Mouse (Mus musculus) layer of hippocampus, adult 9-11 months (tissue): ENCODE data around the gene Rps16.
A peak's percentile ranks its signal among the peaks of the same experiment; 100 is the strongest.

ENCODE experiments used
- DNase-seq: peaks from one replicate; pipeline ENCODE4 v3.0.0; 2022

Rps16 gene

DNA sequence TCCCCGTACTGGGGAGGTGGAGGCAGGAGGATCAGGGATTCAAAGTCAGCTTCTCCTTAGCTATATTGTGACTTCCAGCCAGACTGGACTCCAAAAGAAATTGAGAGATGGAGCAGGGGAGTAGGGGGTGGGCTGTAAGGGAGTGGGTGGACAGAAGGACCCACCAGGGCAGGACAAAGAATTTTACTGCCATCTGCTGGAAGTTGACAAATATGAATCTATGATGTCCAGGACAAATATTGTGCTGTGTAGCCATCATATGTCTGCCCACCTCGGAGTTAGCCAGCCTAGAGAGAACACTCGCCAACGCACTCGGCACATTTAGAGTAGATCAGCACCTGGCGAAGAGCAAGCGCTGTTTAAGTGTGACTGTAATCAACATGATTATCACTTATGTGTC lies 1.9 kb upstream of the Rps16 start:
- DNase-seq, result no peak

GRCm38 (mm10) chr7:28351676-28352191 lies 1.3 kb downstream of the Rps16 start:
- no peak for DNase-seq

DNA sequence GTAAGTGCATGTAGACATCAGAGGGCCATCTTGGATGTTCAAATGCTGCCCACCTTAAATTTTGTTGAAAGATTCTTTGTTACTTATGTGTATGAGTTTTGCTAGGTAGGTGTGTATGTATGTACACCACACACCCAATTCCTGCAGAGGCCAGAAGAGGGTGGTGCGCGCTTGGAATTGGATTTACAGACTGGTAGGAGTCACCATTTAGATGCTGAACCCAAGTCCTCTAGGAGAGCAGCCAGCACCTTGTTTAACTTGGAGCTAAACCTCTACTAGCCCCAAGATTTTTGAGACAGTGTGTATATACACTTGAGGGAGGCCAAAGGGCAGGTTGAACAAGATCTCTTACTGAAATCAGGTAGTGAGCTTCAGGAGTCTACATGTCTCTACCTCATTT lies 2.8 kb downstream of the Rps16 start:
- no peak for DNase-seq

DNA sequence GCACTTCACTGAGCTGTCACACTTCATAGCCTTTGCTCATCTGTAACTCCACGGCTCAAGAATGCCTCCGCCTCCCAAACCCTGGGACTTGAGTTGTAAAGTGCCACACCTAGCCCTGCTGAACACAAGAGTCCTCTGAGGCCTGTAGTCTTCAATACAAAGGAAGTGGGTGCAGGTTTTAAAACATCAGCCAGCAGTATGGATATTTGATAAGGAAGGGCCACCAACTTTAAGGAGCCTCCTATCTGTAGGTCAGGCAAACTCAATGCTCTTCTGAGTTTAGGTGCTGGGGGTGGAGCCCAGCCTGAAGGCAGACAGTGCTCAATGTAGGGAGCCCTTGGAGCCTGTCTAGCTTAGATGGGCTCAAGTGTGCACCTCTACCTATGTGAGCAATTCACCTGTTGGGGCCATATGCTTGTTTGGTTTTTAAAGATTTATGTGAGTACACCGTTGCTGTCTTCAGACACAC lies 3.7 kb downstream of the Rps16 start:
- no peak for DNase-seq

- no peak for DNase-seq
These were observed 4.1 kb downstream of the Rps16 start for GRCm38 (mm10) chr7:28354596-28354995.

DNA sequence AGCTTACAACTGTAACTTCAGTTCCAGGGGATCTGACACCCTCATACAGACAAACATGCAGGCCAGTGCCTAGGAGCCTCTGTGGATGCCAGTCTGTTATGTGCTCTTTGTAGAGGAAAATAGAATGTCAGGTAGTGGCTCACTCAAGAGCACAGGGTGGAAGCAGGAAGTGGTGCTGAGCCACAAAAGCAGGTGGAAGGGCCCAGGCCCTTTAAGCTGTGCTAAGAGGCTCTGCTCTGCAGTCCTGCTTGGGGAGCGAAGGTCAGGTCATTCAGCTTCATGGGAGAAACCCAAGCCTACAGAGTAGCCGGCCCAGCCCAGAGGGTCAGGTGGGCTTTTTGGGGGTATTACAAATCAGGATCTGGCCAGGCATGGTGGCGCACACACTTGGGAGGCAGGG lies 4.8 kb downstream of the Rps16 start:
- DNase-seq, result no peak

DNA sequence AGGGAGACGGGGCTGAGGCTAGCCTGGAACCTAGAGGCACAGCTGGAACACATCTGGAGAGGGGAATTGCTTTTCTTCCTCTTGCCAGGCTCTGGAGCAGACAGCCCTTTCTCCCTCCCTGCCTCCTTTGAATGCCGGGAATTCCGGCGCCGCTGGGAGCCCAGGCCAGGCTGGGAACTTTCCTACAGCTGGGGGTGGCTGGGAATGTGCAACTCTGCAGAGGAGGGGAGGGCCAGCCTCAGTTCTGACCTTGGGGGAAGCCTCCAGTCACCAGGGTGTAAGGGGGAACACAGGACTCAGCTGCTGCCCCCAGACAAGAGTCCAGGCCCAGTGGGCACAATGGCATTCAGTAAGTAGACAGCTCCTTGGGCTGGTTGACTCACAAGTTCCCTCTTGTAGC lies 6.5 kb downstream of the Rps16 start:
- DNase-seq, result no peak

DNA sequence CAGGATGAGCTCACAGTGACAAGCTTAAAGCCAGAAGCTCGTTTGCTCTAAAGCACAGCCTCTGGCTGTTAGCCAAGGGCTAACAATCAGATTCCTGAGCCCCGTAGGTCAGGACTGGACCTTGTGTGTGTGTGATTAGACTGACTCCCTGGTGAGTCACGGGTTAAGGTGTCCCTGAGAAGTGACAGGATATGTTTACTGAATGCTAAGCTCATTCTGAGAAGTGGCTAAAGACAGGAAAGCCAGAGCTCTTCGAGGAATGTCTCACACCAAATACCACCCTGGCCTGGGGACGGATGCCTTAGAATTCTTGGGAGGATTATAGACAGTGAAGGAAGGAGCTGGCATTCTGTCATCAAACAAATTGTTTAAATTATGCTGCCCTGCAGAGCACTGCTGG lies 7.5 kb downstream of the Rps16 start:
- DNase-seq, result no peak

GRCm38 (mm10) chr7:28358431-28358830 lies 8.0 kb downstream of the Rps16 start:
- no peak for DNase-seq

- no peak for DNase-seq
These were observed 9.4 kb downstream of the Rps16 start for GRCm38 (mm10) chr7:28359854-28360253.

- DNase-seq, result no peak
These were observed 9.8 kb downstream of the Rps16 start for GRCm38 (mm10) chr7:28360291-28360690.

DNA sequence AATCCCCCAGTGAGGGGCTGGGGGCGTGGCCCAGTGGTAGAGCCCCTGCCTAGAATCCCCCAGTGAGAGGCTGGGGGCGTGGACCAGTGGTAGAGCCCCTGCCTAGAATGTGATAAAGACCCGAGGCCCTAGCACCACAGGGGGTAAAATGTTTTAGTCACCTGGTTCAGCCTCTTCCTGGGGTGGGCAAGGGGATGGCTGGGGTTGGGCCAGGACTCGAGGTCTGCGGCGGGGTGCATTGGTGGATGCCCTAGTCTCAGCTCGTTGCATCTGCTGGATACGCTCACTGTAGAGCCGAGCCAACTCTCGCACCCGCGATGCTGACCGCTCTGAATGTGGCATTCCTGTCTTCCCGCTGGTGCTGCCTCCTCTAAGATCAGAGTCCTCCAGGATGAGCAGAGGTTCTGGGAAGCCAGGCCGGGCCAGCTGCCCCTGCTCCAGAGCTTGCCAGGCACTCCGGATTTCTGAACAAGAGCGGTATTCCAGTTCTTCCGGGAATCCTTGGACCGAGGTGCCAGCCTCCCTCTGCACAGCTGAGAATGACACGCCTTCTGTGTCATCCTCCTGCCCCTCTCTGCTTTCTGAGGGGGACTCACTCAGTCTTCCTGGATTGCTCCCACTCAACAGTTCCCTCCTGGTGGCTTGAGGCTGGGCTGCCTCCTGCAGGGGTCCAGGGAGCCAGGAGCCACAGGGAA lies 11.3 kb downstream of the Rps16 start:
- no peak for DNase-seq

GRCm38 (mm10) chr7:28362441-28363060 lies 12.1 kb downstream of the Rps16 start:
- no peak for DNase-seq

DNA sequence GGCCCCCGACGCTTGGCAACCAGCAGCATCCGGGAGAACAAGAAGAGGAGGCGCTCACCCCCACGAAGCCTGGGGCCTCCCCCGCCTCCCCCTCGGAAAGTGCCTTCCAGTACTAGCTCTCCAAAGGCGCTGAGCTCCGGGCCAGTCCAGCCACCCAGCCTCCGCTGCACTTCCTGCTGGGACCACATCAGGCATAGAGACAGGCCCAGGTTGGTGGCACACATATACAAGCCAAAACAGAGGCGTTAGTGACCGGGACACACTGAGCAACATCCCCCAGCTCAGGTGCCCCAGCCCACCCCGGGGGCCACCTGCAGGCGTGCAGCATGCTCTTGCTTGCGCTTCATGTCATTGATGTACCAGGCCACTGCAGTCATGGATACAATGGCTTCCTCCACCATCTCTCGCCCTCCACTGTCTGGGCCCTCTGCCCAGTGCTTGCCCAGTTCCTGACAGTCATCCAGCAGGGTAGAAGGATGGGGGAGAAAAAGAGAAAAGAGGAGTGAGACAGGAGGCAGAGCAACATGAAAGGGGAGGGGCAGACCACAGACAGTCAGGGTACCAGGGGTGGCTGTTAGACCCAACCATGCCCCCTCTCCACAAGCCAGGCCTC lies 17.3 kb downstream of the Rps16 start:
- DNase-seq, result no peak

GRCm38 (mm10) chr7:28368276-28368920 lies 17.9 kb downstream of the Rps16 start:
- DNase-seq, result no peak

DNA sequence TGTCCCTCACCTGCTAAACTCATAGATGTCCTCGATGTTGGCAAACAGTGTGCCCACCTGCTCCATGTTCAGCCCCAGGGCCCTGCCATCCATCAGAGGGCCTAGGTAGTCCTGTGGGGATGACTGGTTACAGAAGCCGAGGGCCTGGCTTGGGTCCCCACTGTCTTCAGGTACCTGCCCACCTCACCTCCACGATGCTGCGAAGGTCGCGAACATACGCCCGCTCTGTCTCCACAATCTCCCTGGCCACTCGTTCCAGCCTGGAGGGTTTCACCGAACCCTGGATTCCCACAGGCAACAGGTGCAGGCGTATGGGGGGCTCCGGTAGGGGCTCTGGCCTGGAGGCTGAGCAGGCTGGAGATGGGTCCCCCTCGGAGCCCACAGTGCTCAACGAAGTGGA lies 19.6 kb downstream of the Rps16 start:
- no peak for DNase-seq

GRCm38 (mm10) chr7:28370977-28371513 lies 20.6 kb downstream of the Rps16 start:
- DNase-seq, result no peak

- DNase-seq, result no peak
These were observed 21.1 kb downstream of the Rps16 start for GRCm38 (mm10) chr7:28371514-28371989.

DNA sequence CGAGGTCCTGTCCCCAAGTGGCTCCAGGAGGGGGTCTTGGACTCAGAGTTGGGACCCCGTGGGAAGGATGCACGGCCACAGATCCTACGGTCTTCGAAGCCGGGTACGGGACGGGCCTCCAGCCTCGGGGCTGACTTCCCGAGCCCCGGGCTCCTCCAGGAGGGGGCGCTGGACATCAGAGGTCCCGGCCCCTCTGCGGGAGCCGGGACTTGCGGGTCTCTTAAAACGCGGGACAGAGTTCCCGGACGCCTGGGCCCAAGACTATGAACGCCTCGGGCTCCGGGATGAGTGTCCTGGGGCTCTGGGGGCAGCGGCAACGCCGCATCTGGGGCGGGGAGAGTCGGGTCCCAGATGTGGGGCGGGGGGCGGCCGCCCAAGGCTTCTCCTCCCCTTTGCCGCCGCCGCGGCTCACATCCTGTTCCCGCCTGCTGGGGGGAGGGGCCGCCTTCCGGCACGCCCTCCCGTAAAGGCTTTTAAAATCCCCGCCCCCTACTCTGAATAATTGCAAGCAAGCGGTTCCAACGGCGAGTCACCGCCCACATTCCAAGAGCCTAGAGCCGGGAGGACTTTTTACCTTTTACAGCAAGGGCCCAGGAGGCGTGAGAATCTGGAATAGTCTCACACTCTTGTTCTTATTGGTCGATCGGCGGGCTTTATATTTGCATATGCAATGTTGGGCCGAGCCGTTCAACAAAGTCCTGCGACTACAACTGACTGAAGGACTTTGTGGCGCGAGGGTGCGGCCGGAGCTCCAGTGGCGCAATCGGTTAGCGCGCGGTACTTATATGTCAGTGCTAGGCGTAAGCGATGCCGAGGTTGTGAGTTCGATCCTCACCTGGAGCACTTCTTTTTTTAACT lies 22.0 kb downstream of the Rps16 start, which contains the start of gene Plekhg2:
TSS of gene Plekhg2 (minus strand) at position 349 of the 858 bp plus-strand sequence.
- DNase-seq, result peak; percentile 97

GRCm38 (mm10) chr7:28373131-28373581 lies 22.7 kb downstream of the Rps16 start:
- DNase-seq, result peak; percentile 85

- no peak for DNase-seq
These were observed 23.5 kb downstream of the Rps16 start for GRCm38 (mm10) chr7:28373891-28374495.
